Mouse (Mus musculus): ENCODE results near the gene Faap24. TPM values are rescaled to one million over a fixed set of nuclear protein-coding genes. Genes with fewer than 3 reads are reported as not detected.

The Faap24 gene
- 3.0 TPM for polyA plus RNA-seq (2014; fragmentation: Illumina TruSeq; extraction: RNeasy Lipid Tissue Mini Kit (QIAGEN cat#74804); ENCODE audit: low read depth, low replicate concordance)

GRCm38 (mm10) chr7:35396542-35397168 lies at the start of gene Faap24, which contains the start of gene Cep89:
TSS of gene Faap24 (minus strand) at chr7:35396836.
TSS of gene Cep89 (plus strand) at chr7:35397035.

Other genes with a start within 250 kb of the Faap24 start
- gene Slc7a10, start 210.5 kb downstream of the Faap24 start, polyA plus RNA-seq (2014; fragmentation: Illumina TruSeq; extraction: RNeasy Lipid Tissue Mini Kit (QIAGEN cat#74804); ENCODE audit: low read depth, low replicate concordance) = 0.28 TPM
- gene Lrp3, start 181.3 kb downstream of the Faap24 start, polyA plus RNA-seq (2014; fragmentation: Illumina TruSeq; extraction: RNeasy Lipid Tissue Mini Kit (QIAGEN cat#74804); ENCODE audit: low read depth, low replicate concordance) = 0.32 TPM
- 8.9 TPM for gene Gpatch1, start 78.4 kb downstream of the Faap24 start, polyA plus RNA-seq (2014; fragmentation: Illumina TruSeq; extraction: RNeasy Lipid Tissue Mini Kit (QIAGEN cat#74804); ENCODE audit: low read depth, low replicate concordance)
- 117 TPM for gene Rhpn2, start 62.7 kb downstream of the Faap24 start, polyA plus RNA-seq (2014; fragmentation: Illumina TruSeq; extraction: RNeasy Lipid Tissue Mini Kit (QIAGEN cat#74804); ENCODE audit: low read depth, low replicate concordance)
- gene Cep89, start 199 bp upstream of the Faap24 start, polyA plus RNA-seq (2014; fragmentation: Illumina TruSeq; extraction: RNeasy Lipid Tissue Mini Kit (QIAGEN cat#74804); ENCODE audit: low read depth, low replicate concordance) = 28.5 TPM
- gene Slc7a9, start 52.0 kb upstream of the Faap24 start, polyA plus RNA-seq (2014; fragmentation: Illumina TruSeq; extraction: RNeasy Lipid Tissue Mini Kit (QIAGEN cat#74804); ENCODE audit: low read depth, low replicate concordance) = 1.8 TPM
- 2.3 TPM for gene Tdrd12, start 140.9 kb upstream of the Faap24 start, polyA plus RNA-seq (2014; fragmentation: Illumina TruSeq; extraction: RNeasy Lipid Tissue Mini Kit (QIAGEN cat#74804); ENCODE audit: low read depth, low replicate concordance)
- gene Nudt19, start 159.5 kb upstream of the Faap24 start, polyA plus RNA-seq (2014; fragmentation: Illumina TruSeq; extraction: RNeasy Lipid Tissue Mini Kit (QIAGEN cat#74804); ENCODE audit: low read depth, low replicate concordance) = 359 TPM
- gene Rgs9bp, start 188.7 kb upstream of the Faap24 start, polyA plus RNA-seq (2014; fragmentation: Illumina TruSeq; extraction: RNeasy Lipid Tissue Mini Kit (QIAGEN cat#74804); ENCODE audit: low read depth, low replicate concordance) = 0.25 TPM
- gene Ankrd27, start 189.4 kb upstream of the Faap24 start, polyA plus RNA-seq (2014; fragmentation: Illumina TruSeq; extraction: RNeasy Lipid Tissue Mini Kit (QIAGEN cat#74804); ENCODE audit: low read depth, low replicate concordance) = 11.6 TPM